Mouse (Mus musculus) forebrain, embryonic 10.5 days (tissue): ENCODE results near the gene Dcun1d5. TPM values are rescaled to one million over a fixed set of nuclear protein-coding genes. Genes with fewer than 3 reads are reported as not detected.

Experiments
- DNase-seq: peaks from one replicate; pipeline ENCODE4 v3.0.0-alpha.2; 2017; ENCODE audit warnings: low spot score; ENCODE audit errors: extremely low spot score
- H3K27ac ChIP-seq: fragments of 300-500 bp; sonication (generic); 2 replicates; pipeline ENCODE4 v1.5.1; 2016; ENCODE audit warnings: mild to moderate bottlenecking
- H3K27me3 ChIP-seq: fragments of 300-500 bp; sonication (generic); 2 replicates; pipeline ENCODE4 v1.6.1; 2016; ENCODE audit warnings: mild to moderate bottlenecking; ENCODE audit not compliant: poor library complexity, severe bottlenecking
- H3K36me3 ChIP-seq: fragments of 300-500 bp; sonication (generic); replicated peaks from 2 replicates; pipeline ENCODE4 v1.6.1; 2016; ENCODE audit warnings: mild to moderate bottlenecking, moderate library complexity
- H3K4me1 ChIP-seq: fragments of 300-500 bp; sonication (generic); 2 replicates; pipeline ENCODE4 v1.6.1; 2016
- H3K4me3 ChIP-seq: fragments of 300-500 bp; sonication (generic); 2 replicates; pipeline ENCODE4 v1.5.1; 2016; ENCODE audit warnings: mild to moderate bottlenecking, moderate library complexity
- H3K9me3 ChIP-seq: fragments of 300-500 bp; sonication (generic); 2 replicates; pipeline ENCODE4 v1.6.1; 2016; ENCODE audit warnings: mild to moderate bottlenecking, moderate library complexity
- WGBS: fragments of 180-500 bp; shearing (Covaris S2); methylation state at CpG from one replicate; pipeline ENCODE4 v1.1.7; 2016; 5-methylcytosine and 5-hydroxymethylcytosine counted together
- polyA plus RNA-seq: library from polyadenylated mRNA; unstranded; fragments of >200 nt; fragmentation: Nextera tagmentation; extraction: Ambion mirVana; gene quantifications from 2 replicates; pipeline ENCODE4 v1.2.1, GENCODE M21; 2016

Gene Dcun1d5
- polyA plus RNA-seq, 1 experiment from 2014 or later, result 115 TPM

DNA sequence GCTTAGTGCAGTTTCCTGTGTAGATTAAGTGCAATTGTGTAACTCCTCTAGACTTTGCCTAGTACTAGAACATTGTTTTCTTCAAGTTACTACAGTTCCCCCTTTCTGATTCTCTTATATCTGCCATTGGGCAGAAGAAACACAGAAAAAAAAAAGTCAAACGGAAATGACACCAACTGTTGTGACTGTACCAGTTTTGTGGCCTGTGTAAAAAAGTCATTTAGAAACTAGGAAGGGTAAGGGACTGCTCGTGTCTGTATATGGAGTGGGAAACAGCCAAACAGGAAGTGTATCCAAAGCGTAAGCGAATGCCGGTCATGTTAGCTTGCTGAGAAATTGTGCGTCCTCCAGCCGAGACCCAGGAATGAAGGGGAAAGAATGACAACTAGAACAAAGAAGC is 37.1 kb downstream of the Dcun1d5 start:
- Histone ChIP-seq H3K4me1 (no peaks in the 10 kb centered on the region), H3K27me3 (no peaks in the 10 kb centered on the region), H3K36me3 (peaks cover 4% of the 10 kb centered on the region; the same call in 1 of the 2 replicates), H3K9me3 (no peaks in the 10 kb centered on the region), H3K4me3 (no peak overlapping the region), H3K27ac (no peak overlapping the region)
- WGBS, result 91% methylated on average over 7 of the region's 7 CpGs
- no peak for DNase-seq

DNA sequence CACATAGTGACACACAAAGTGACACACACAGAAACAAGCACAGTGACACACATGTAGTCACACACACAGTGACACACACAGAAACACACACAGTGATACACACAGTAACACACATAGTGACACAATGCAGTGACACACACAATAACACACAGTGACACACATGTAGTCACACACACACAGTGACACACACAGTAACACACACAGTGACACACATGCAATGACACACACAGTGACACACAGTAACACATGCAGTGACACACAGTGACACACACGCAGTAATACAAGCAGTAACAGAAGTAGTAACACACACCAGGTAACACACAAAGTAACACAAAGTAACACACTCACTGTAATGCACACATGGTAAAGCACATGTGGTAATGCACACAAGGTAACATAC is 54.3 kb downstream of the Dcun1d5 start:
- Histone ChIP-seq H3K9me3 (no peaks in the 10 kb centered on the region), H3K4me3 (no peak overlapping the region), H3K4me1 (no peaks in the 10 kb centered on the region), H3K27me3 (no peaks in the 10 kb centered on the region), H3K27ac (no peak overlapping the region), H3K36me3 (no peaks in the 10 kb centered on the region)
- 95% methylated on average over 1 of the region's 1 CpGs for WGBS
- no peak for DNase-seq

DNA sequence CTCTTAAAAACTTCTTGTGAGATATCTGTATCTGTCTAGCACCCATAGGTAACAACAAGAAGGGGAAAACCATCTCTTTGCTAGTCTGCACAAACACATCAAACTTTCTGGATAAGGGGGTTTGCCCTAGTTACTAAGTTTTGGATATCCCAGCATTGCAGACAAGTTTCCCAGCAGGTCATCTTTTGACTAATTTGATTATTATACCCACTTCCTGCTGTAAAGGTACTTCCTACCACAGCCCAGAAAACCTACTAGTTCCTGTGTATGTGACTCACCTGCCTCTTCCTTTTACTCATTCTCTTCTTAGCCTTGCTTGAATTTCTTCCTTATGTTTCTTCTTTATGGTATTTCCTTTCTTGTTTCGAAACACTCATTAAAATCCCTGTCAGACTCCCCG is 55.6 kb downstream of the Dcun1d5 start:
- Histone ChIP-seq H3K4me1 (no peaks in the 10 kb centered on the region), H3K4me3 (no peak overlapping the region), H3K27me3 (no peaks in the 10 kb centered on the region), H3K9me3 (no peaks in the 10 kb centered on the region), H3K36me3 (no peaks in the 10 kb centered on the region), H3K27ac (no peak overlapping the region)
- WGBS, result 93% methylated on average over 2 of the region's 2 CpGs
- no peak for DNase-seq

DNA sequence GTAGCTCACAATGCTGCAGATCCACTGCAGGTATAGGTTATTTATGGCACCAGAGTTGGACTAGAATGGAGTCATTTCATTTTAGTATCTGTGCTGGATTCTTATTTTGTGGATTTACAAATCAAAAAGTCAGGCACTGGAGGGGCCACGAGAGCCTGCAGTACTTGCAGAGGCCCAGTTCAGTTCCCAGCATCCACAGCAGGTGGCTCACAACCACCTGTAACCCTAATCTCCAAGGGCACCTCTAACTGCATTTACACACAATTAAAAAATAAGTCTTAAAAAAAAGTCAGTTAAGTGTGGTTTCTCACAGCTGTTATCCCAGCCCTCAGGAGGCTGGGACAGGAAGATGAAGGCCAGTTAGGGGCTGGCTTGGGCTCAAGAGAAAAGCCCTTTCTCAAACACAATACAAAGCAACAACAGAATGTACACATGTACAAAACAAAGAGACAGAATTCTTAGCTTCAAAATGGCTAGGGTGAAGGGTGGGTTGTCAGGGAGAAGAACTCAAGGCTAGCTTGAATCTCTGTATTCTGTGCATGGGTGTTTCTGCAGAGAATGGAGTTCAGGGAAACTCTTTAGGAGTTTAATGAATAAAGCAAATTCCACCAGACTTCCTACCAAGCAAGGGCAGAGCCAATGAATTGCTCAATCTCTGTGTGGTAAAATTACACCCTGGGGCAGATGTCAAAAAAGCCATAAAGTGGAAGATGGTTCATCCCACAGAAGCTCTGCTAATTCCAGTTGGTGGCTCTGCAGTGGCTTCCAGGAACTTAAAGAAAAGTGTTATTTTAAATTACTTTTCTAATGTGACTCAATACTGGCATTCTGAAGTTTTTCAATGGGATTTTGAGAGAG is 68.7 kb downstream of the Dcun1d5 start:
- Histone ChIP-seq H3K27me3 (no peaks in the 10 kb centered on the region), H3K4me1 (peaks cover 8% of the 10 kb centered on the region), H3K9me3 (no peaks in the 10 kb centered on the region), H3K36me3 (no peaks in the 10 kb centered on the region), H3K4me3 (no peak overlapping the region), H3K27ac (no peak overlapping the region)
- WGBS, result 82% methylated on average over 1 of the region's 1 CpGs
- DNase-seq, result no peak

Other genes starting within 250 kb of the Dcun1d5 start
- gene Dync2h1, start 74 bp upstream of the Dcun1d5 start, polyA plus RNA-seq, result 25.7 and 27.9 TPM in 2 replicates
- not detected in 2 replicates for gene Mmp13, start 88.0 kb downstream of the Dcun1d5 start, polyA plus RNA-seq
- gene Mmp12, start 159.9 kb downstream of the Dcun1d5 start, polyA plus RNA-seq, result not detected in 2 replicates
- gene Mmp1b, start 203.5 kb downstream of the Dcun1d5 start, polyA plus RNA-seq, result not detected in 2 replicates